29 mouse cellular contexts compared by ENCODE assay signal in genomic region chr3:7708609-7709008, GRCm38 (mm10).
"Had no signal": no experiment of that assay in that cellular context is flagged by ENCODE, and none has a peak within 500 bp of the region (broad histone marks: within the 10 kb centered on the region; RNA-seq: fewer than 3 reads in every experiment).

No protein-coding gene starts in this region.

- H3K36me3 ChIP-seq: limb, embryonic 10.5 days; limb, embryonic 12.5 days; limb, embryonic 13.5 days; limb, embryonic 15.5 days; liver, embryonic 12.5 days; liver, embryonic 13.5 days; liver, embryonic 15.5 days; lung, embryonic 15.5 days; midbrain, embryonic 12.5 days; midbrain, embryonic 13.5 days; midbrain, embryonic 15.5 days; neural tube, embryonic 12.5 days; neural tube, embryonic 13.5 days had no signal

- H3K27ac ChIP-seq: limb, embryonic 10.5 days; limb, embryonic 12.5 days; limb, embryonic 13.5 days; limb, embryonic 15.5 days; liver, embryonic 12.5 days; liver, embryonic 13.5 days; liver, embryonic 14.5 days; liver, embryonic 15.5 days; lung, embryonic 15.5 days; macrophage; midbrain, embryonic 12.5 days; midbrain, embryonic 13.5 days; midbrain, embryonic 15.5 days; neural tube, embryonic 12.5 days; neural tube, embryonic 13.5 days had no signal

- DNase-seq: liver; liver, embryonic 13.5 days; liver, postnatal 0 days; lung, adult 18-20 months; lung, adult 2 months; lung, embryonic 14.5 days; lung, postnatal 10 days; lung, postnatal 14 days; lung, postnatal 36 days; lung, postnatal 4 days; midbrain, embryonic 14.5 days had no signal

- ATAC-seq: liver, embryonic 12.5 days; liver, postnatal 0 days; lung, postnatal 0 days; midbrain, embryonic 13.5 days; midbrain, embryonic 15.5 days; midbrain, embryonic 16.5 days had no signal

- H3K9me3 ChIP-seq: limb, embryonic 10.5 days; limb, embryonic 12.5 days; limb, embryonic 13.5 days; limb, embryonic 15.5 days; liver, embryonic 12.5 days; liver, embryonic 13.5 days; liver, embryonic 15.5 days; lung, embryonic 15.5 days; midbrain, embryonic 12.5 days; midbrain, embryonic 13.5 days; midbrain, embryonic 15.5 days; neural tube, embryonic 12.5 days; neural tube, embryonic 13.5 days had no signal

- H3K4me3 ChIP-seq: limb, embryonic 10.5 days; limb, embryonic 12.5 days; limb, embryonic 13.5 days; limb, embryonic 15.5 days; liver, embryonic 12.5 days; liver, embryonic 13.5 days; liver, embryonic 15.5 days; lung, embryonic 15.5 days; megakaryocyte, embryonic 14.5 days; midbrain, embryonic 12.5 days; midbrain, embryonic 13.5 days; midbrain, embryonic 15.5 days; myocyte; neural tube, embryonic 12.5 days; neural tube, embryonic 13.5 days had no signal

- H3K27me3 ChIP-seq: limb, embryonic 12.5 days; limb, embryonic 13.5 days; limb, embryonic 15.5 days; liver, embryonic 12.5 days; liver, embryonic 13.5 days; liver, embryonic 15.5 days; lung, embryonic 15.5 days; megakaryocyte, embryonic 14.5 days; midbrain, embryonic 12.5 days; midbrain, embryonic 13.5 days; midbrain, embryonic 15.5 days; neural tube, embryonic 12.5 days; neural tube, embryonic 13.5 days had no signal

- H3K4me1 ChIP-seq: limb, embryonic 10.5 days; limb, embryonic 12.5 days; limb, embryonic 13.5 days; limb, embryonic 15.5 days; liver, embryonic 12.5 days; liver, embryonic 13.5 days; liver, embryonic 15.5 days; lung, embryonic 15.5 days; megakaryocyte, embryonic 14.5 days; midbrain, embryonic 12.5 days; midbrain, embryonic 13.5 days; midbrain, embryonic 15.5 days; neural tube, embryonic 12.5 days; neural tube, embryonic 13.5 days had no signal
